Mouse (Mus musculus) kidney, postnatal 4 days (tissue): ENCODE data around the gene Exph5.
A peak's percentile ranks its signal among the peaks of the same experiment; 100 is the strongest.

ENCODE experiments used
- DNase-seq, 2 experiments: peaks; one replicate each; pipeline ENCODE4 v3.0.0; 2021; ENCODE audit warnings: mixed read lengths in 2 of 2

Gene Exph5

DNA sequence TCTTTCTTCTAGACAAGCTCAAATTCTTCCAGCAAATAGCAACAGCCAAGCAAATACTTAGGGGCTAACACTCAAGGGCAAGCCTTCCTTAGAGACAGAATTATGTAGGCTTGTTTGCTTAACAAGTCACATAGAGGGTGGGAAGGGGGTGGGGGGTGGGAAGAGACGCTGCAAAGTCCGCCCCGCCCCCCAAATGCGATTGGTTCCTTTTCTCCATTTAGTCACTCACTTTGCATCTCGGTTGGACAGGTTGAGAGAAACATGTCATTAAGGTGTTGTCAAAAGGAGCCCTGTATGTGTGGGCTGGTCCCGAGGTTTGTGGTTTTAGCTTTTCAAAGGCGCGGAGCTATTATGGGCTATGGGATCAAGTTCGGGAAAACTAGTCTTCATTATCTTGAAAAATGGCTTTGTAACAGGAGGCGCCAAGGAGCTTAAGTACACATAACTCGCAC, at the start of gene Exph5:
Gene Exph5 (plus strand): TSS at position 402 of the 452 bp plus-strand sequence.
- DNase-seq = peak; percentile 78 to 84

DNA sequence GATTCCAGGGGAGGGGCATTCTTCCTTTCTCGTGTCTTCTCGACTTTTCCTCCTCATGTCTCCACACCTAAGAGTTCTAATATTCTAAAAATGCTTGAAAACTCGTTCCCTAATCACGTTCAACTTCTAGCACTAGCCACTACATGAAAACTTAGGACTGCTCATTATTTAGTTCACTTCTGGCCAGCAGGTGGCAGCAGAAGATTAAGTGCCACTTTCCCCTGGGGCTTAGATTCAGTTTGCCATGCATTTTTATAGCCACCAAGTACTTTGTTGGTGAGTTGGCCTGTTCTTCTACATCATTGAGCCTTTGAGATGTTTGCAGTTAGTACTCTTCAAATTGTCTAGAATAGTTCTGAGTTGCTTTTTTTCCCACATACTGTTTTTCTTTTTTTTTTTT, 47.1 kb upstream of the Exph5 start:
- peak; percentile 87 to 89 for DNase-seq

DNA sequence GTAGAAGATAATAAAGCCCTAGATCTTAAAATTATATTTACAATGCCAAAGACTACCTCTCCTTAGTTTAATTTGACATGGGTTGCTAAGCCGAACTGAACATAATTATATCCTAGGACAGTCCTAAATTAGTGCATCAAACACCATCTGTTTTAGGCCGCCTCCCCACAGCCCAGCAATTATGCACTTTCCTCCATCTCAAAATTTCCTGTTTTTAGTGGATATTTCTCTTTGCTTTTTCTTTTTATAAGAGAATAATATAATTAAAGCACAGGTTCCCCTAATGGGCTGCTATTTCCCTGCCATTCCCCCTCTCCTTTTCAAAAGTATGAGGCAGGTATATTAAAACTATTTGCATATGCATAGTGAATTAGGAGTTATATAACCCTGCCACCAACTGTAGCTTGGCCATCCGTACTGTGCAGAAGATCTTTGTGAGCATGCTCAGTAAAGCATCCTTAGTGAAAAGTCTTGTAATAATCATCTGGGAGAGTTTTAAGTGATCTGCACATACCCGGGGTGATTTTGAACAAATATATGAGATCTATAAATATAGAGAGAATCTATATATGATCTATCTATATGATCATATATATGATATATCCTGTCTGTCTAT, 44.7 kb upstream of the Exph5 start:
- no peak for DNase-seq

DNA sequence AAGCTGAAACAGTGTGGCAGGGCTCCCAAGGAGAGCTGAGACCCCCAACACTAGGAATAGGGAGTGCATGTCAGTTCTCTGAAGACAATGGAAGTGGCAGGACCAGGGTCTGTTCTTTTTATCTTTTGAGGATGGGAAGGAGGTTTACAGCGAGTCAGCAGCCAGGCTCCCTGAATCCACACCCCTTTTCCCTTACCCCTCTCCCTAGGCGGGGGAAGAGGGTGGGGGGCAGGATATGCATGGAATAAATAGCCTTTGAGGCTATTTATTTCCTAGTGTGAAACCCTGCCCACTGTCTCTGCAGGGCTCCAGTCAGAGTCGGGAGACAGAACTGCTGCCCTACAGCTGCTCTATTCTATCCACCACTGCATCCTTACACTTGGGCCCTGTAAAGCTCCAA, 43.7 kb upstream of the Exph5 start:
- DNase-seq = no peak

DNA sequence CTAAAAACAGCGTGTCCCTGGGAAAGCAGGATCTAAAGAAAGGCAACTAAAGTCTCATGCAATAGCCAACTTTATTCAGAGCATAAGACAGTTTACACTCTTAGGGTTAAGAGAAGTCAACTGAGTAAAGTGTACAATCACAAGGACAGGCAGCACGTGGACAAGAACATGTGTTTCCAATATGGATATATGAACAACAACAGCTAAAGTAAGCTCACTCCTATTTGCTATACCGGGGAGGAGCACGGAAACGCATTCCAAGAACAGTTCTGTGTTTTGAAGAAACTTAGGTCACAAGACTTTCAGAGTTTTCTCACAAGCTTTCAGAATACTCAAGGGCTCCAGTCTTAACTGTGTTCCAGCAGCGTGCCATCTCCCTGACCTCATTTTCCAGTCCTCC, 43.3 kb upstream of the Exph5 start:
- DNase-seq = no peak

DNA sequence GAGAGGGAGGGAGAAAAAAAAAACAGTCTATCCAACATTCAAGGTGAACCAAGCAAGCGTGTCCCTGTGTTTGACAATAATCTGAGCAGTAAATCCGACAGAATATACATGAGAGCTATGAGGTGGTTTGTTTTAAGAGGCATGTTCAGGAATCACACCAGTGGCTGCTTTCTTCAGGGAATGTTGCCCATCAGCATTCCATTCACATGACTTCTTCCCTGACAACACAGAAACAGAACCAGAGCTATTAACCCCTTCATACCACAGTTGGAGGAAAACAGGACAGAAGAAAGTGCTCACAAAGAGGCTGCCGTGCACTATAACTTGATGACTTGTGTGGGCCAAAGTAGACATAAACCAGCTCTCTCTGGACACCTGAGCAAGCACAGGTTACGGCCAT, 37.1 kb upstream of the Exph5 start:
- DNase-seq = peak in 1 of 2 experiments; percentile 31

DNA sequence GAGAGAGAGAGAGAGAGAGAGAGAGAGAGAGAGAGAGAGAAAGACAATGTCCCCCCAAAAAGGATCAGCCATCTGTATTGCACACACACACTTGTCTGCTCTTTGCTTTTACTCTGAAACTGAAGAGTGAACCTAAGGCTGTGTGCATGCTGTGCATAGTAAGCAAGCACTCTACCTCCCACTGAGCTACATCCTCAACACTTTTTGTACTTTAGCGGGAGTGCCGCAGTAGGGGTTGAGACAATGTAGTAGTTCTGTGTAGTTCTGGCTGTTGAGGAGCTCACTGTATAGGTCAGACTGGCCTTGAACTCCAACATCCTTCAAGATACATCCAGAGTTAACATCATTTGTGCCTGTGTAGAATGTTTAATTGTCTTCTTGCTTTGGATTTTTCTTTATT, 35.9 kb upstream of the Exph5 start:
- no peak for DNase-seq

DNA sequence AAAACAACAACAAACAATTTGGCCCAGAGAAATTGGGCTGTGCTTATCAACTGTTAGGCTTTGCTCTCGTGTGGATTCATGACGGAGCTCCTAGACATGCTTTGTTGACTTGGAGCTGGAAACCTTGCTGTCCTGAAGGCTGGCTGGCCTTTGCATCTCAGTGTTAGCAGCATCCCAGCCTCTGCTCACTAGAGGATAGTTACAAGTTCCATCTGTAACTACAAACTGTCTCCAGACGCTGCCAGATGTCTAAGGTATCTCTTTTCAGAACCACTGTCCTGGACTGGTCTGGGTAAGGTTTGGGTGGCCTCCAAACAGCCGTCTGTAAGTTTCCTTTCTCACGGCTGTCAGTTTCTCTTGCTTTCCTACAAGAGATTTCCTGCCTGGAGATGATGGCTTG, 33.4 kb upstream of the Exph5 start:
- no peak for DNase-seq

DNA sequence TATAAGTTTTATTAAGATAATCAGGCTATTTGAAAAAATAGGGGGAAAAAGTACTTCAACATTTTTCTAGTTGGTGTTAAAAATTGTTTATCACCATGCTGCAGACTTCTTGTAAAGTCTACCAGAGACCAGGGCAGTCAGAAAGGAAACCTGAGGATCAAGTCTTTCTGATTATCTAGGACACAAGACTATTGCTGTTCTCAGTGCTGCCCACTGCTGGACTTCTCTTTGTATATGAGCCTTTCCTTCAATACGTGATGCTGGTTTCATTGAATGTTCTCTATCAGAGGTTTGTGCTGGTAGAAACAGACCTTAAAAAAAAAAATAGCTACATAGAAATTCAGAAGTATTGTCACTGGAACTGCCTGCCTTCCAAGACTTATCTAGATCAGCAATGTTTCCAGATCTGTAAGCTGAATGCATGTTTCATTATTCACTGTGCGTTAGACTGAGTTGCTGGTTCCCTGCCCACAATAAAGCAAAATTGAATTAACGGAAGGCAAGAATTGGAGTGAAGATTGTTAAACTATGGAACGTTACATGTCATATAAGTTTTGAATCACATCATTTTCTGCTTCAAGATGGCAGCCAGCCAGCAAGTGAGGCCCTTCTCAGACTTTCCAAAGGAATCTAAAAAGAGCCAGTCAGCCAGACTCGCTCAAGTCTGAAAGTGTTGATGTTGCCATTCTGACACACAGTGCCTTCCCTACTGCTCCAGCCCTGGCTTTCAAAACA, 32.6 kb upstream of the Exph5 start:
- DNase-seq = peak; percentile 65 to 69

DNA sequence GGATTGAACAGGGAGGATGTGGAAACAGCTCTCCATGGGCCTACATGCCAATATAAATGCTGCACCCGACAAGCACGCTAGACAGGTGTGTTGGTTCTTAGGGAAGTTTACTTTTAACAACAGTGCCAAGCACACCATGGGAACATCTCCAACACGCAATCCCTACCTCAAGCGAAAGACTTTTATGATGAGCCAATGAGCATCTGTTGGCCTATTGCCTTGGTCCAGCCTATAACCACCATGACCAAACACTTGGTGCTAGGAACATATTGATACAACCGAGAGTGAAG, 32.1 kb upstream of the Exph5 start:
- no peak for DNase-seq

DNA sequence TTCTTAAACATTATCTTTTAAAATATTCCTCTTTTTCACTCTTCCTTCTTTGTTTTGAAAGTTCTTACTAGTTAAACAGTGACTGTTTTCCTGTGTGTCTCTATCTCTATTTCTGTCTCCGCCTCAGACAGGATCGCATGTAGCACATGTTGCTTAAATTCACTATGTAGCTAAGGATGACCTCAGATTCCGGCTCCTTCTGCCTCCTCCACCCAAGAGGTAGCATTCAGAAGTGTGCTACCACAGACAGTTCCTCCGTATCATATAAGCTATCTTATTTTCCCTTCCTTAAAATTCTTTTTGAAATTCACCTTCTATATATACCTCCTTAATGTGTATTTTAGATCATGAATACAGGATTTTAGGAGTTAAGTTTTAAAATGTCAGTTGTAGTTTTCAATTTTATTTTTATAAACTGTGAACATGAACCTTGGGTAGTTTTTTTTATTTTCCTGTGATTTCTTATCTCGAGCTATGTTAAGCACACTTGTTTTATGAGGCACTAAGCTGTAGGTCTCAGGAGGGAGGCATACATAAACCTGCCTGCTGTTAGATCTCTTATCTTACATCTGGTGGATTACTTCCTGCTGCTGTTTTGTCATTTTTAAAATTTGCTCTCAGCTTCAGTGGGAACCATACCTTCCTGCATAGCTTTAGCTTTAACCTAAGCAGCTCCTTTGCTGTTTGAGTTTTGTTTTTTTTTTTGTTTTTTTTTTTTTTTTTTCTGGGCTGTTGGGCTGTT, 30.0 kb upstream of the Exph5 start:
- DNase-seq = no peak

DNA sequence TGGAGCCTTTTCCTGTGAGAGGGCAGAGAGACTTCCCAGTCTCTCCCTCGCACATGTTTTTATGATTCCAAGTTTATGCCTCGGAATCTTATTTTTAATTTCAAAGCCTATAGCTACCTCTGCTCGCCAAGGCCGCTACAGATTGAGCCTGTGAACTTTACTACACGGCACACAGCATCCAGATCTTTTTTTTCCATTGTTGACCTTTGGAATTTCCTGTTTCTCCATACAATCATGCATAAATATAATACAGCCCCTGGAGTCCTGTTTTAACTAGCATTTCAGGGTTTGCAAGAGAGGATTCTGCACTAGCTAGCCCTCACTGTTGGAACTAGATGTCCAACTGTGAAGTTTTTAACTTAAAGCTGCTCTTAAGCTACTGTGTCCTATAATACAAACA, 29.3 kb upstream of the Exph5 start:
- DNase-seq = no peak

DNA sequence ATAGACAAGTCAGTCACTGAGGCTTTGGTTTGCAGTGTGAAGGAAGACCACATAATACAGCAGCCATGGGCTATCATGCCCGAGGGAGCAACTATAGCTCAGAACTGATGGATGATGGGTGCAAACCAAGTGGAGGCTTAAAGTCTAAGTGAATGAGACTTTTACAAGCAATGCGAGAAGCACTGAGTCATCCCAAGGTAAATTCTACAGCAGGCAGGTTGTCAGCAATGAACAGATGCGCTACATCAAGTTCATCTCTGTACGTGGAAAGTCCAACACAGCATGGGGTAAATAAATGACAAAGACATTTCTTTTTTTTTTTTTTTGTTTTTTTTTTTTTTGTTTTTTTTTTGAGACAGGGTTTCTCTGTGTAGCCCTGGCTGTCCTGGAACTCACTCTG, 28.8 kb upstream of the Exph5 start:
- DNase-seq = no peak

DNA sequence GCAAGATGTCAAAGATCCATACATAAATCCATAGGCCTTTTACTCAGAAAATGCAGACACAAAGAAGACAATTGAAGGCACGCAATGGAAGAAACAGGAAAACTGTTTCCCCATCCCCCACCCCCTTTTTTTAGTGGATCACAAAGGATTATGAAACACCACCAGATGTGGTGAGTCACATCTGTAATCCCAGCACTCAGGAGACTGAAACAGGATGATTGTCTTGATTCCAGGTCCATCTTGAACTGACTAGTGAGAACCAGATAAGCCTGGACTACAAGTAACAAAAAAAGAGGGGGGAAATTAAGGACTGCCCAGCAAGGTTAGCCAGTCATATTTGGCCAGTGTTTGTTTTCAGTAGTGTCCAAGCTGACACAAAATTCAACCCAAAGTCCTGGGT, 25.1 kb upstream of the Exph5 start:
- DNase-seq = no peak

DNA sequence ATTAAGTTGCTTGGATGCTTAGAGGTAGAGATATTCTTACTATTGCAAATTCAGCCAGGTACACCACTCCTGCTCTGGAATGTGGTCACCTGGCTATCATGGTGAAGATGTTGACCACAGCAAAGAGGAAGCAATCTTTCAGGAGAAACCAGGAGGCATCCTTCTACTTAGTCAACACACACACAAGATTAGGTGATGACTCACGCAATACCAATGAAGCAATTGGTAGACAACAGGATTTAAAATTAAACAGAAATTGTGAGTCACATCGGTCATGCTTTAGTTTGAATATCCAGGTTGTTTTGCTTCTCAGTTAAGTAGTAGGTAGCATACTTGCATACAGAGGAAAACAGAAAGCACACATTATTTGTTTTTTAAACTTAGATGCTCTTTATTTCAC, 22.5 kb upstream of the Exph5 start:
- DNase-seq = no peak

DNA sequence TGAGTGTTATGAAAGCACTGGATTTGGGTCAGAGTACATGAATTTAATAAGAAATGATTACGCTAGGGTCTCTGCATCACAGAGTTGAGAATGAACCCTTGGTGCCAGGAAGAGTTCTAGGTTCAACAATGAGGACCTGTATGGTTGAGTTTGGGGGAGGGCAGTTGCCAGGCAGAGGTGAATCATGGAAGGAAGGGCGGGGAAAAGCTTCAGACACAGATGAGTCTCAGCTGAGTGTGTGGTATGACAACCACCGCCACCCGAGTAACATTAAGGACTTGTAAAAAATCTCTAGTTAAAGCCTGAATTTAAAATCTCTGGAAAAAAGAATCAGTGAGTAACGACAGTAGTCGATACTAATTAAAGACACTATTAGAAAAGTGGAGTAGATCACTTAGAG, 14.7 kb upstream of the Exph5 start:
- DNase-seq = no peak

DNA sequence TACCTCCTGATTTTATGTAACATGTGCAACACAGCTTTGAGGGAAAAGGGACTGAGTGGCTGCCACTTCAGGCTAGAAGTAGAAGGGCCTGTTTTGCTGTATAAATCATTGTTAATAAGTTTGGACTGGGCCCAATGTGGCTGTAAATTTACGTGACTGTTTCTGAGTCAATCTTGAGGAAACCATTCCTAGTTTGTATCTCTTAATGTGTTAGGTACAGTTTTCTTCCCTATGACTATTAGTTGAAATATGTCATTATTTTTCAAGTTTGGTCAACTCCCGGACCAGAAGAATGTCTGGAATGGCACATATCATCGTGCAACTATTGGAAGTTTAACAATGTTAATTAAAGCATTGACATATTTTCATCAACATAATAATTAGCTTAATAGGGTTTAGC, 11.5 kb upstream of the Exph5 start:
- DNase-seq = no peak

DNA sequence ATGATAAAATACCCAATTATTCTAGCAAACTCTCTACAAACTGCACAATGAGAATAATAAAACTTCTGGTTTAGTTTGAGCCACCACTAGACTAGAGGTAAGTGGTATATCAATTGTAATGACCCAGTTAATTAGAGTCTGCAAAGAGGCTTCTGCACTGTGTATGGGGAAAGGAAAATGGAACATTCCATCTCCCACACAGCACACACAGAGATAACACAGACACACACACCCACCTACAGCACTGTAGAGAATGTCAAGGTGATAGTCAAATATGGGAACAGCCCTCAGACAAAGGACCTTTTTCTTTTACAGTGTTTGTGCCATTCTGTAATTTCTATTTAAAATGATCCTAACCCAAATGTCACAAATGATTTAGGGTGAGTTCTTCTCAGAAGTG, 8.6 kb upstream of the Exph5 start:
- DNase-seq = no peak

DNA sequence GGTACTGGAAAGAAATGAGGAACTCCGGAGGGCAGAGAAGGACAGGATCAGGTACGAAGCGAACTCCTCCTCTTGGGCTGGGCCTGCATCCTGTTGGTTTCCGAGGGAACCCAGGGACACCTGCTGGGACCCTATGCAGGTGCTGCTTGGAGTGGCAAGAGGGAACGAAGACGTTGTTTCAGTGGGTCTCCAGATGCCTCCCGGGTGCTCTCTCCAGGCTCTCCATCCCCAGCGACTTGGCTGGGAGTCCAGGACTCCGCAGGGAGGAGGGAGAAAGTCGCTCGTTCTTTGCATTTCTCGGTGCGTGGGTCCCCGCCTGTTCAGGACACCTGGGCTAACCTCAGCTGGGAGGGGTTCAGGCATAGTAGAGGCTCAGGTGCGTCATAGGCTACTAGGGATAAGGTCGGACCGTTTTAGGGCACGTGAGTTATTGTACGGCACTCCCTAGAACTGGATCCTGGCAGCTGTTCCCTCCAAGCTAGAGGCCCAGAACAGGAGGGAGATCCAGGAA, 386 bp downstream of the Exph5 start:
- peak; percentile 14 to 37 for DNase-seq

DNA sequence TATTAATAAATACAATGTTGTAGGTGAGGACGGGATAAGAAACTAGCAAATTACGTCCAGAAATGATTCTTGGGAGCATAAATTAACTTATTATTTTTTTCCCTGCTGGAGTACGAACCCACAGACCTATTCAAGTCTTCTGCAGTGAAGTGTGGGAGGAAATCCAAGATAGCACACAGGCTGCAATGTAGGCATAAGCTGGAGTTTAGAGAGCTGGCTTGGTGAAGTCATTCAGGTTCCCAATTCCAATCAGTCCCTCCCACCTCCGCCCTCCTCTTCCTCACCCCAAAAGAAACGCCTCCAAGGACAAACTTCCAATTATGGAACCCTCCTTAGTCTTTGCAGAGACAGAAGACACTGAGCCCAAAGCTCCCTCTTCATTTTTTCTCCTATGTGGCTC, 945 bp downstream of the Exph5 start:
- DNase-seq = no peak

DNA sequence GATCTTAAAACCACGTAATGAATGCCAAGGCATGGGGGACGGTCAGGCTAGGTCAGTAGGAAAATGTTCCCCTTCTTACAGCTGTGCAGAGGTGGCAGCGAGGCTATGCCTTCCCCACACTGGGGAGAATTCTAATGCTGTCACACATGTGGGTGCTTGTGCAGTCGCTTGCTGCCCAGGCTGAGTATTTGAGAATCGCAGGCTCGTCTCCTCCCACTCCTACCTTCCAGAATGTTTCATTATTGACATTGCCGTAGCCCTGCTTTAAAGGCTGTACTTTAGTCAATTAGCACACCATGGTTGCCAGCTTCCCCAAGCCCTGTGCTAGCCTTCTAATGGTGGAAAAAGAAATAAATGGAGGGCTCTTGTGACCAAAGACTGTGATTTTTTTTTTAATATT, 6.4 kb downstream of the Exph5 start:
- DNase-seq = no peak

DNA sequence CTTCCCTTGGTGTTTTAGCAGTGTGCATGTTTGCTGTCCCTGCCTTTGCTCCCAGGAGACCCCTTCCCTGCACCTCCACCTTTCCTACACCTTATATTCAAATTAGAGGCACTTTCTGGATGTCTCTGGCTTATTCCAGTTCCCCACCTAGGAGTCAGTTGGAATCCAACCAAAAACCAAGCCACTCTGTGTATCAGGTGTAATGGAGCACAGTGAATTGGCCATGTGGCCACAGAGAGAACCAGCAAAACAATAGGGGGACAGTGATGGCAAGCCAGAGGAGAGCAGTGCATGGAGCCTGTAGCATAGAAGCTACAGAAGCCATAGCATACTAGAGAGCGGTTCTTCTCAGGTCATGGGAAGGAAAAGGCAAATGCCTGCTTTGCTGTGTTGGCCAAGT, 11.5 kb downstream of the Exph5 start:
- no peak for DNase-seq

DNA sequence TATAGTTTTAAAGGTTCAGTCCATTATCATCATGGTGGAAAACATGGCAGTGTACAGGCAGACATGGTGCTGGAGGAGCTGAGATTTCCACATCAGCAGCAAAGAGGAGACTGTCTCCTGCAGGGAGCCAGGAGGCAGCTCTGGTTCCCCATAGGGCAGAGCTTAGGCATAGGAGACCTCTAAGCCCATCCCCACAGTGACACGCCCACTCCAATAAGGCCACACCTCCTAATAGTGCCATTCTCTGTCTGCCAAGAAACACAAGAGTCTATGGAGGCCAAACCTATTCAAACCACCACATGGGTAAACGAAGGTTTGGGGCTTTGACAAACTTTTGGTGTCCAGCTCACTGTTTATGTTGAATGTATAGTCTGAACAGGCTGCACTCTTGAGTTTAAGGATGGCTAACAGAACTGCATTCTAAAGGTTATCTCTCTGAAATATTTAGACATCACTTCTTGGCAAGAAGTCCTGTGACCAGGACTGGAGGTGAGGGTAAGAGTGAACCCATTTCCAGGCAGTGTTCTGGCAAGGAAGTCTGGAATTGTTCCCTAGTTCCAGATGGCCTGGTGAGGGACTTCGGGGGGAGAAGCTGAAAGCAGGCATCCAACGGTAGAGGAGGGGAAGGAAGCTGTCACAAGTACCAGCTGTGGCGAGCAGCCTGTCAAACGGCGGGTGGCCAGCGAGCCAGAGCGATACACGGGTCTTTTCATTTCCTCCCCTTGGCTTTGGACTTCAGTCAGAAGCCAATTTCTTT, 19.6 kb downstream of the Exph5 start:
- DNase-seq = peak; percentile 37 to 51
